Mouse (Mus musculus): ENCODE measurements around the gene Ccdc73. TPM values are rescaled to one million over a fixed set of nuclear protein-coding genes. Genes with fewer than 3 reads are reported as not detected.
"Not testable (repeated sequence)": the region's sequence is repeated elsewhere in the genome, so short reads cannot be mapped to it uniquely, and the experiment has no call there.

Gene Ccdc73
- total RNA-seq (2015; ENCODE audit: low replicate concordance) (4.8 and 31.3 TPM in 2 replicates), total RNA-seq (2017; ENCODE audit: low replicate concordance) (5.7 and 14.6 TPM in 2 replicates)

GRCm38 (mm10) chr2:104867282-104867855 lies at the start of gene Ccdc73:
Gene Ccdc73 (plus strand): TSS chr2:104867805.
- ATAC-seq (replicated peaks; ENCODE audit: low FRiP score, poor library complexity, severe bottlenecking), result no peak

DNA sequence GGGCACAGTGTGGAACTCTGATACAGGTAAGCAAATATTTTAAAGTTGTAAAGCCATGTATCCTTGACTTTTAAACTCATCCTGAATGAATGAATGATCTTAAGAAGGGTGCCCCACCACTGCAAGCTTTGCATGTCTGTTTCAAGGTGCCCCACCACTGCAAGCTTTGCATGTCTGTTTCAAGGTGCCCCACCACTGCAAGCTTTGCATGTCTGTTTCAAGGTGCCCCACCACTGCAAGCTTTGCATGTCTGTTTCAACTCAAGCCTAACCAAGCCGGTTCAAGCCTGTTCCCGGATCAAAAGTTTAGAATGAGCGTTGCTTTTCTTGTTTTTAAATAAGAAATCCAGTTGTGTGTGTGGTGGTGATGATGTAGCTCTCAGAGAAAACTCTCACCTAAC lies 48.8 kb upstream of the Ccdc73 start:
- not testable (repeated sequence) for ATAC-seq (replicated peaks; ENCODE audit: low FRiP score, poor library complexity, severe bottlenecking)

GRCm38 (mm10) chr2:104826191-104826590 lies 41.4 kb upstream of the Ccdc73 start:
- no peak for ATAC-seq (replicated peaks; ENCODE audit: low FRiP score, poor library complexity, severe bottlenecking)

GRCm38 (mm10) chr2:104832486-104832885 lies 35.1 kb upstream of the Ccdc73 start:
- no peak for ATAC-seq (replicated peaks; ENCODE audit: low FRiP score, poor library complexity, severe bottlenecking)

DNA sequence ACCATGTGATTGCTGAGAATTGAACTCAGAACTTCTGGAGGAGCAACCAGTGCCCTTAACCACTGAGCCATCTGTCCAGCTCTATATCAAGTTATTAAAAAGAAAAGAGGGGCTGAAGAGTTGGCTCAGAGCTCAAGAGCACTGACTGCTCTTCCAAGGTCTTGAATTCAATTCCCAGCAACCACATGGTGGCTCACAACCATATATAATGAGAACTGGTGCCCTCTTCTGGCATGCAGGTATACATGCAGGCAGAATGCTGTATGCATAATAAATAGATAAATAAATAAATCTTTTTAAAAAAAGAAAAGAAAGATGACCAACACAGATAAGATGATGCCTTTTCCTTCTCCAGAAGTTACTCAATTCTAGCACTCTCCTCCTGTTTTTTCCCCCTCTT lies 26.6 kb upstream of the Ccdc73 start:
- ATAC-seq (replicated peaks; ENCODE audit: low FRiP score, poor library complexity, severe bottlenecking), result no peak

GRCm38 (mm10) chr2:104841736-104842135 lies 25.9 kb upstream of the Ccdc73 start:
- no peak for ATAC-seq (replicated peaks; ENCODE audit: low FRiP score, poor library complexity, severe bottlenecking)

GRCm38 (mm10) chr2:104842559-104842958 lies 25.0 kb upstream of the Ccdc73 start:
- no peak for ATAC-seq (replicated peaks; ENCODE audit: low FRiP score, poor library complexity, severe bottlenecking)

DNA sequence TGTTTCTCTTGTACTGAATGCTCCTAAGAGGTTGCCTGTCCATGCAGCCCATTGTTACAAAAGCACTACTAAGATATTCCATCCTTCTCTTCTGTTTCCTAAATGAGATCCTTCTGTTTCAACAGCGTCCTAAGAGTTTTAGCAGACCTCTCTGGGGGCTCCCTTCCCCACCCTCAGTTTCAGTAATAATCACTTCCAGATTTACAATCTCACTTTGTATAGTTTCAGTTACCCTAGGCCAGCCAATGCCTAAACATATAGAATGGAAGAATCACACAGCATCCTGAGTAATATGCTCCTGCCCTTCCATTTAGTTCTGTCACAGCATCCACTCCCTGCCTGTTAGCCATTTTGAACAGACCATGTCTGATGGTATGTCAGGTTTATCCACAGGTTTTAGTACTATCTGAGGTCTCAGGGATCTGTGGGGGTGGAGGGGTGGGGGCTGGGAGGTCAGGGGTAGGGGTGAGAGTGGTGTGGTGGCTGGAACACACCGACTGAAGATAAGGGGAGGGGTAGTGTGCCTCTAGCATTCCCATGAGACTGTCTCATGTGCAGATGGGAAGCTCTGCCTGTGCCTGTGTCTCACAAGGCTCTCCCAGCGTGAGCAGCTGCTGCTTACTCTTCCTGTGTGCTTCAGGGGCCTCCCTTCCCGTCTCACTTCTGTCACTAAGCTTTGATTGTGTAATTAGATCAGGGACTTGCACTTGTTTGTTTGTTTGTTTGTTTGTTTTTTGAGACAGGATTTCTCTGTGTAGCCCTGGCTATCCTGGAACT lies 20.8 kb upstream of the Ccdc73 start:
- no peak for ATAC-seq (replicated peaks; ENCODE audit: low FRiP score, poor library complexity, severe bottlenecking)

DNA sequence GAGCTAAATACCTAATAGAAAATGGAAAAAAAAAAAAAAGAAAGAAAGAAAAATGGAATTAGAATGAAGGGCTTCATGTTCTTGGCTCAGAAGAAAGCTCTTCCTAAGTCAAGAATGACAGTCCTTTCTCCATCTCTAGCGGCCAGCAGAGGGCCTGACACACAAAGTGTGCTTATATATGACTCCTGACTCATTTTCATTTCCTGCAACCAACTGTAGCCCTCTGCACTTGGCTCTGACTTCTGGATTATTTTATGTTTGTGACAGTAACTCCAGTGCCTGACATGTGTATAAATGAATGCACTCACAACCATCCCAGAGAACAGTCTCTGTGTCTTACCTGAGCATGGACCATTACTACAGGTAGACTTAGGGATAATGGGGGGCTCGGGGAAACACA lies 20.0 kb upstream of the Ccdc73 start:
- ATAC-seq (replicated peaks; ENCODE audit: low FRiP score, poor library complexity, severe bottlenecking), result no peak

GRCm38 (mm10) chr2:104848235-104849161 lies 19.1 kb upstream of the Ccdc73 start:
- ATAC-seq (replicated peaks; ENCODE audit: low FRiP score, poor library complexity, severe bottlenecking), result no peak

- no peak for ATAC-seq (replicated peaks; ENCODE audit: low FRiP score, poor library complexity, severe bottlenecking)
Observed at GRCm38 (mm10) chr2:104849276-104849990, 18.2 kb upstream of the Ccdc73 start, which contains the start of gene Prrg4. Gene Prrg4 (minus strand): TSS chr2:104849876.

GRCm38 (mm10) chr2:104849991-104850359 lies 17.6 kb upstream of the Ccdc73 start:
- ATAC-seq (replicated peaks; ENCODE audit: low FRiP score, poor library complexity, severe bottlenecking), result no peak

- no peak for ATAC-seq (replicated peaks; ENCODE audit: low FRiP score, poor library complexity, severe bottlenecking)
Observed at GRCm38 (mm10) chr2:104851686-104852085, 15.9 kb upstream of the Ccdc73 start.

GRCm38 (mm10) chr2:104852546-104852945 lies 15.1 kb upstream of the Ccdc73 start:
- ATAC-seq (replicated peaks; ENCODE audit: low FRiP score, poor library complexity, severe bottlenecking), result no peak

- no peak for ATAC-seq (replicated peaks; ENCODE audit: low FRiP score, poor library complexity, severe bottlenecking)
Observed at GRCm38 (mm10) chr2:104854836-104855235, 12.8 kb upstream of the Ccdc73 start.

DNA sequence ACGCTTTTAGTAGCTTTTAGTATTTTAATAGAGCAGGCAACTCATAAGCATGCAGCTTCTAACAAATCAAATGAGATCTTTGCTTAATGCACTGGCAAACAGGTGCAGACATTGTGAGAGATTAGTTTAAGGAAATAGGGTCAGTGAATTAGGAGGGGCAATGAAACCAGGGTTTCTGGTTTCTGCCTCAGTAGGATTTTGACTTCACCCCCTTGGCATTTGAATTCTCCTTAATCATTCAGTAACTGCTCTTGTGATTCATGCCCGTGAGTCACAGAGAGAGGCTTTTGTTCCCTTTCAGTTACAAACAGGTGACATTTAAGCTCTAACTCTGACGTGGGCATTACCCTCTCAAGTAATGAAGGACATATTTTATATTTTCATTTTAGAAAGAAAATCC lies 11.9 kb upstream of the Ccdc73 start:
- ATAC-seq (replicated peaks; ENCODE audit: low FRiP score, poor library complexity, severe bottlenecking), result no peak

- no peak for ATAC-seq (replicated peaks; ENCODE audit: low FRiP score, poor library complexity, severe bottlenecking)
Observed at GRCm38 (mm10) chr2:104856218-104856617, 11.4 kb upstream of the Ccdc73 start.

- ATAC-seq (replicated peaks; ENCODE audit: low FRiP score, poor library complexity, severe bottlenecking), result not testable (repeated sequence)
Observed at GRCm38 (mm10) chr2:104858083-104858482, 9.5 kb upstream of the Ccdc73 start.

- no peak for ATAC-seq (replicated peaks; ENCODE audit: low FRiP score, poor library complexity, severe bottlenecking)
Observed at GRCm38 (mm10) chr2:104859060-104859459, 8.5 kb upstream of the Ccdc73 start.

DNA sequence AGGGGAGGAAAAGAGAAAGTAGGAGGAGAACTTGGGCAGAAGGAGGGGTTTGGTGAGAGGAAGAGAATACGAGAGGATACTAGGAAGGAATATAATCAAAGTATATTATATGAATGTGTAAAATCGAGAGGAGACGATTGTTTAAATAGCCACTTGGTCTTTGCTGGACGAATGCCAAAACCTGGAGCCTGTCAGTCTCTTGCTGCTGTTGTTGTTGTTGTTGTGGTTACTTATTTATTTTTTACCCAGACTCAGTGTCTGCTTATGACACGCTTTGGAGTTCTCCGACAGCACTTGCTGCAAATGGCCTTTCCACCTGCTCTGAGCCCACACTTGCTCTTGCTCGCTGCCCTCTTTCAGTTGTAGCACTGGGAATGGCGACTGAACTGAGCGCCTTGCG lies 7.2 kb upstream of the Ccdc73 start:
- no peak for ATAC-seq (replicated peaks; ENCODE audit: low FRiP score, poor library complexity, severe bottlenecking)
